Mouse (Mus musculus) WW6 (cell line): ENCODE measurements around the gene Dop1b.

Source experiments
- DNase-seq: peaks from one replicate; pipeline ENCODE4 v3.0.0-alpha.2; 2013; ENCODE audit warnings: low read depth, low spot score

Gene Dop1b

DNA sequence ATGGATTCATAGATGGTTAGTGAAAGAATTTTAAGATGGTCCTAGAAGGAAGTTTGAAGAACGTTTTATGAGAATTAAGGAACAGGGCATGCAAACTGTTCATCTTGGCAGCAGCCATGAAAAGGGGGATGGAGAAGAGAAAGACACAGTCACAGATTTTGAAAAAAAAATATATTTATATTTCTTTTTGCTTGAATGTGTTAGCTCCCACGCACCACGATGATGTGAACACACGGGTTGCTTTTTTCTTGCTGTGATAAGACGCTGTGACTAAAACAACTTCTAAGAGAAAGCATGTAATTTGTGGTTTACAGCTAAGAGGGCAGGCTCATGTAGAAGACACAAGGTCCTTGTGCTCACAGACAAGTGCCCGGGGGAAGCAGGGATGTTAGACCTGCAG, 115.2 kb downstream of the Dop1b start:
- DNase-seq, result no peak

DNA sequence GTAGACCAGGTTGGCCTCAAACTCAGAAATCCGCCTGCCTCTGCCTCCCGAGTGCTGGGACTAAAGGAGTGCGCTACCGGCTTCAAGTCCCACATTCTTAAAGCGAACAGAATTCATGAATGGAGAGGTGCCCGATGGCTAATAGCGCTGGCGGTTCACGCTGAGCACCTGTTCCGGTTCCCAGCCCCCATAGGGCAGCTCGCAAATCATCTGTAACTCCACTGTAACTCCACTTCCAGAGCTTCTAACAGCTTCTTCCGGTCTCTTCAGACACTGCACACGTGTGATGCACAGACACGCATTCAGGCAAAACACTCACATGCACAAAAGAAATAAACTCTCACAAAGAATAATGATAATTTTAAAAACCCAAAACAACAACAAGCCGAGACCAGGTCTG, 117.8 kb downstream of the Dop1b start:
- no peak for DNase-seq

DNA sequence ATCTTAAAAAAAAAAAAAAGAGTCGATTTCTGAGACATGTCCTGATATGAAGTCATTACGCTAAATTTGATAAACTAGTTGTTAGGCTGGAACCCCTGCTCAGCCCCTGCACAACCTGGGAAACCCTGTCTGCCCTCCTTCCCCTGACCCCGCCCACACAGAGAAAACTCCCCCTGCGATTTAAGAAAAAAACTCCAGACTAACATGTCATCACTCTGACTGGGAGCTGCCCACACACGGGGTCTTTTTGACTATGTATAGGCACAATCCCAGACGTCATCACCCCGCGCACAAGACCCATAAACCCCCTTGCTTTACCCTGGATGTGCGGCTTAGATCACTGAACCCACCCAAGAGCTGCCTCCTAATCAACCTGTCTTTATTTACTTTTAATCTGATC, 118.4 kb downstream of the Dop1b start:
- DNase-seq, result peak; percentile 71

DNA sequence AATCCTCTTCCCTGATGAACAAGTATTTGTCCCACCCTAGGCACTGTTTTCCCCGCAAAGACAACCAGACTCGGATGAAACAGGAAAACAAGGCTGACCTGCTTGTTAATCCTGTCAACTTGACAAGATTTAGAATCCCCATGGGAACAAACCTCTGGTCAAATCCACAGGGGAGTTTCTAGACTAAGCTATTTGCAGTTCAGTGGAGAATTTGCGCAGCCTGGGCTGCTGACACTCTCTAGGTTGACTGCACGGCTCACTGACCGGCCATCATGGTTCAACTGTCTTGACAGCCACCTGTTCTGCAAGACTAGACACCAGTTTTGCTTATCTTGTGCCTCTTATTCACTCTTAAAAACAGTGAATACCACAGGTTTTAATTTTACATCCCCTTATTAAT, 119.2 kb downstream of the Dop1b start:
- DNase-seq, result no peak

DNA sequence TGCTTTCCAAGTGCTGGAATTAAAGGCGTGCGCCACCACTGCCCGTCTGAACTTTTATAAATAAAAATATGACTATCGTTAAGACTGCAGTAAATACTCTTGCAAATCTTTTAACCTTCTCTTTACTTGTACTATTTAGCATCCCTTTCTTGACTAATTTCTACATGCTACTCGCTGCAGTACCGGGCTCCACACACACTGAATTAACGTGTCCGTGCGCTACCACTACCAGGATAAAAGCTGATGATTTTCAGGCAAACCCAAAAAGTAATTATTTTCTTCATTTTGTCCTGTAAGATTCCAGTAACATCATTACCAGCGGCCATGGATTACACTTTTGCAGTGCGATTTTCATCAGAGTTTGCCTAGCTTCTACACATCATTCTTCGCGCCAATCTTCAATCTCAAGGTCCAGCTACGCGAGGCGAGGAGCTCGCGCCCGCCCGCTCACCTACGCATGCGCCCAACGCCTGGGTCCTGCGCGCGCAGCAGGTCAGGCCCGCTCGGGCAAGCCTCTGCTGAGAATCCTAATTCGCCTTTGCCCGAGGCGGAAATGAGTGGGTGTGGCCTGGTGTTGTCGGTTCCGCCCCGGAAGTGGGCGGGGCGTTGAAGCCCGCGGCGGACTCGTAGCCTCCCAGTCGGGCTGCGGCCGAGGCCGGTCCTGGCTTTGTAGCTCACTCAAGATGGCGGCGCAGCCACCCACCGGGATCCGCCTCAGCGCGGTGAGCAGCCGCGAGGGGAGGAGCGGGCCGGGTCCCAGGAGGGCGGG, 120.1 kb downstream of the Dop1b start, which contains the start of gene Morc3:
Morc3 (plus strand) TSS at position 495 of the 769 bp plus-strand sequence.
- peak; percentile 99 for DNase-seq

DNA sequence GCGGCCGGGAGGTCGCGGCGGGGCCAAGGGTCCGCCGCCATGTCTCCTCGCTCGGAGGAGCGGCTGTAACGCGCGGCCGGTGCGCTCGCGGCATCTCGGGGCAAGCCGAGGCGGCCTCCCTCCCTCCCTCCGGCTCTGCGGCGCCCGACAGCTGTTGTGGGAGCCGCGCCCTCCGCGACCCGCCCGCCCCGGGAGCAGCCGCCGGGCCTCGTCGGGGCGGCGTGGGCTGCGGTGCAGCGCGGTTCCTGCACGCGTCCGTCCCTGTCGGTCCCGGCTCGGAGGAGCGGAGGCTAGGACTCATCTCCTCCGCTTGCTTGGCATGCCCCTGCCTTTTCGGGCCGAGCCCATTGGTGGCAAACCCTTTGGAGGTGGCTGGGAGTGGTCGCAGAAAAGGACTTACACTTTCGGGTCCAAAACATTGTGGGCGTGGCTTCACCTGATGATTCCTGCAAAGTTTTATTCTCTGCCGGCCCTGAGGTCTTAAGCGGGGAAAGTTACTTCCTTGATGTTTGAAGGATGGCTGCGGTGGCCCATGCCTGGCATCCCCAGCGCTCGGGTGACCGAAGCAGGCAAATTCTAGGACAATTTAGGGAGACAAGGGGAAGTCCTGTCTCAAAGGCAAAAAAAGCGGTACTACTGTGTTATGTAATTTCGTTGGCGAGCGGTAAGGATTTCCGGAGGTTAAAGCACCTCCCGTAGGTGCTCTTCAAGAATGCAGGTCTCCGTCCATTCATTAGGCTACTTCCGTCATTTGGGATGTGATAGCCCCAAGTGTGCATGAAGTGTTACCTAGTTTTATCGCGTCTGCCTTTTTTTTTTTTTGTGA, 121.0 kb downstream of the Dop1b start:
- DNase-seq, result no peak

DNA sequence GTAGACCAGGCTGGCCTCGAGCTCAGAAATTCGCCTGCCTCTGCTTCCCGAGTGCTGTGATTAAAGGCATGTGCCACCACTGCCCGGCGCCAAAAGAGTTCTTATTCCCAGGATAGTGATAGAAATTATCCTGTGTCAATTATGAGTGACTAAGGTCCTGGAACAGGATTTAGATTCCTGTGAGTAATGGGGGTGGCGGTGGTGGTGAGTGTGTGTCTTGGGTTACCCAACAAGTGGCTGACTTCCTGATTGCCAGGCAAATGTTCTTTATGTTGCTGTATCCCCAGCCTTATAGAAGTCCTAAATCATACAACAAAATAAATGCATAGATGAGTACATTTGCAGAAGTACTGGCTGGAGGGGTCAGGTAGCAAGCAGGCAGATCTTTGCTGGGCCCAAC, 121.8 kb downstream of the Dop1b start:
- DNase-seq, result no peak

DNA sequence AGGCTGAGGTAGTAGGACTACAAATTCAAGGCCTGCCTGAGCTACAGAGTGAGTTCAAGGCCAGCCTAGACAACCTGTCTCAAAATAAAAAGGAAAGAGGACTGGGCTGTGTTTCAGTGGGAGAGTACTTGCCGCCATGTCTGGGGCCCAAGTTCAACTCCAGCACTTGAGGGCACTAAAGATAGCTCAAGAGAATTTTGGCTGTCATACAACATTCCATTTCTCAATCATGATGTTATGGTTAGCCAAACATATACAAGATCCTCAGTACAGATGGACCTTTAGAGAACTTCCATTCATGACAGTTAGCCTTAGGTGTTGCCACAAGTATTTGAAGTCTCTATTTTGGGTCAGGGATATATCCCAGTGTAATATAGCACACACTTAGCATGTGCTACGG, 122.4 kb downstream of the Dop1b start:
- no peak for DNase-seq

DNA sequence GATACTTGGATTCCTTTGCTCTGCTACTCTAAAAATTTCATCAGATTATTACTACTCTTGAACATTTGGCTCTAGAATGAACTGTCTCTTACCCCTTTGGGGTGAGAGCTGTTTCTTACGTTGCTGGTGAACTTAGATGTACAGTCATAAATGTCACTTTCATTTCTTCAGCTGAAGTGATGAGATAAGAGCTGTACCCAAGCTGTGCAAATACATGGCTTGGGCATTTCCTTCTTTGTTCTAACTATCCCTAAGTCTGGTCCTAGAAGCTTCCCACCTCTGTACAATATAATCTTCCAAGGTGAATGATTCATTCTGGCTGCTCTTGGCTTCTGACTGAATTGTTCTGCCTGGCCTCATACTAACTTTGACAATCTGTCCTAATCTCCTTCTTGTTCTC, 127.3 kb downstream of the Dop1b start:
- no peak for DNase-seq

DNA sequence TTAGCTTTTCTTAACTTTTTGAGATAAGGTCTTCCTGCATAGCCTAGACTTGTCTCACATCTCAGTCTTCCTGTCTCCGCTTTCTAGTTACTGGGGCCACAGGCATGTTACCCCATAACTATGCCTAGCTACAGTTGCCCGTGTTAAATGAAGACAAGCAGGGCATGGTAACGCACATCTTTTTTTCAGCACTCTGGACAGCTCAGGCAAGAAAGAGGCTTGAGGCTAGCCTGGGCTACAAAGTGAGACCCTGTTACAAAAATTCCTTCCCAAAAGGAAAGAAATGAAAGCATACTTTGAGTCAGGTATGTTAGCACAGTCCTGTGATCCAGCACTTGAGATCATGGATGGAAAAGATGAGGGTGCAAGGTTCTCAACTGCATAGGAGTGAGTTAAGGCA, 138.8 kb downstream of the Dop1b start:
- DNase-seq, result no peak

DNA sequence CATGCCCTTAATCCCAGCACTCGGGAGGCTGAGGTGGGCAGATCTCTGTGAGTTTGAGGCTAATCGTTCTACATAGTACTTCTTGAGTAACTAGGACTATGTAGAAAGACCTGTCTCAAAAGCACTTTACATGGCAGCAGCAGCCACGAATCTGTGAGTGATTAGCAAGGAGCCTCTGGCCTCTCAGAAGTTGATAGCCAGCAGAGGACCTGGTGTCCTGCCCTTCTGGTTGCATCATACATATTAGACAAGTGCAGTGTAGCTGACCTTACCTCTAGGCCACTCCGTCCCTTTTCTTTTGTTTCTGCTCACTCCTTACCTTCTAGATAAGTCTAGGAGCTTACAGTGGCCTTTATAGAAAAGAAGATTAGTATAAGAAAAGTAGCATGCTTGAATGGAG, 148.3 kb downstream of the Dop1b start:
- no peak for DNase-seq
